Mouse (Mus musculus): ENCODE results near the gene Klhdc7a. TPM values are rescaled to one million over a fixed set of nuclear protein-coding genes. Genes with fewer than 3 reads are reported as not detected.
"Not testable (repeated sequence)": the region's sequence is repeated elsewhere in the genome, so short reads cannot be mapped to it uniquely, and the experiment has no call there.

The Klhdc7a gene
- total RNA-seq (2021): 1 to 10 TPM in 1 of 2 experiments, under 1 TPM in 1; 0.44 to 1.3 TPM
- long read RNA-seq, experiment 1, full-length matches to known transcripts: 1 of 2 reads
- long read RNA-seq, experiment 1, partial matches to known transcripts: 0 of 2 reads
- long read RNA-seq, experiment 1, other reads (novel, unspliced or antisense): 1 of 2 reads
- long read RNA-seq, experiment 2: 0 reads

- peak in 1 of 2 experiments; percentile 64 for DNase-seq (ENCODE audit: low spot score in 2 of 2)
Observed at GRCm38 (mm10) chr4:139967922-139968321, at the start of gene Klhdc7a. Klhdc7a (minus strand) TSS chr4:139968026.

GRCm38 (mm10) chr4:140015916-140016315, 48.1 kb upstream of the Klhdc7a start:
- DNase-seq (ENCODE audit: low spot score in 2 of 2): no peak

GRCm38 (mm10) chr4:140010728-140011470, 43.1 kb upstream of the Klhdc7a start:
- no peak for DNase-seq (ENCODE audit: low spot score in 2 of 2)

GRCm38 (mm10) chr4:140004932-140005331, 37.1 kb upstream of the Klhdc7a start:
- DNase-seq (ENCODE audit: low spot score in 2 of 2): no peak

GRCm38 (mm10) chr4:140004170-140004569, 36.3 kb upstream of the Klhdc7a start:
- DNase-seq (ENCODE audit: low spot score in 2 of 2): no peak

GRCm38 (mm10) chr4:140002069-140002468, 34.2 kb upstream of the Klhdc7a start:
- no peak for DNase-seq (ENCODE audit: low spot score in 2 of 2)

- DNase-seq (ENCODE audit: low spot score in 2 of 2): no peak
Observed at GRCm38 (mm10) chr4:140000911-140001310, 33.1 kb upstream of the Klhdc7a start.

- DNase-seq (ENCODE audit: low spot score in 2 of 2): no peak
Observed at GRCm38 (mm10) chr4:139999033-139999432, 31.2 kb upstream of the Klhdc7a start.

- DNase-seq (ENCODE audit: low spot score in 2 of 2): no peak
Observed at GRCm38 (mm10) chr4:139995659-139996058, 27.8 kb upstream of the Klhdc7a start.

- DNase-seq (ENCODE audit: low spot score in 2 of 2): no peak
Observed at GRCm38 (mm10) chr4:139993111-139993755, 25.4 kb upstream of the Klhdc7a start.

GRCm38 (mm10) chr4:139986913-139987312, 19.1 kb upstream of the Klhdc7a start:
- no peak for DNase-seq (ENCODE audit: low spot score in 2 of 2)

GRCm38 (mm10) chr4:139978716-139979115, 10.9 kb upstream of the Klhdc7a start:
- no peak for DNase-seq (ENCODE audit: low spot score in 2 of 2)

GRCm38 (mm10) chr4:139977308-139977781, 9.5 kb upstream of the Klhdc7a start:
- DNase-seq (ENCODE audit: low spot score in 2 of 2): no peak

- DNase-seq (ENCODE audit: low spot score in 2 of 2): no peak
Observed at GRCm38 (mm10) chr4:139974506-139974905, 6.7 kb upstream of the Klhdc7a start.

- no peak for DNase-seq (ENCODE audit: low spot score in 2 of 2)
Observed at GRCm38 (mm10) chr4:139967475-139967891, 343 bp downstream of the Klhdc7a start.

- DNase-seq (ENCODE audit: low spot score in 2 of 2): no peak
Observed at GRCm38 (mm10) chr4:139966981-139967380, 845 bp downstream of the Klhdc7a start.

GRCm38 (mm10) chr4:139965596-139966185, 2.1 kb downstream of the Klhdc7a start:
- DNase-seq (ENCODE audit: low spot score in 2 of 2): no peak

GRCm38 (mm10) chr4:139964406-139964805, 3.4 kb downstream of the Klhdc7a start:
- no peak for DNase-seq (ENCODE audit: low spot score in 2 of 2)

- DNase-seq (ENCODE audit: low spot score in 2 of 2): no peak
Observed at GRCm38 (mm10) chr4:139963911-139964310, 3.9 kb downstream of the Klhdc7a start.

GRCm38 (mm10) chr4:139963059-139963458, 4.8 kb downstream of the Klhdc7a start:
- no peak for DNase-seq (ENCODE audit: low spot score in 2 of 2)

GRCm38 (mm10) chr4:139961816-139962215, 6.0 kb downstream of the Klhdc7a start:
- no peak for DNase-seq (ENCODE audit: low spot score in 2 of 2)

GRCm38 (mm10) chr4:139961329-139961728, 6.5 kb downstream of the Klhdc7a start:
- not testable (repeated sequence) for DNase-seq (ENCODE audit: low spot score in 2 of 2)
